Mouse (Mus musculus): Measurements from ENCODE around the gene Stk25.

DNA sequence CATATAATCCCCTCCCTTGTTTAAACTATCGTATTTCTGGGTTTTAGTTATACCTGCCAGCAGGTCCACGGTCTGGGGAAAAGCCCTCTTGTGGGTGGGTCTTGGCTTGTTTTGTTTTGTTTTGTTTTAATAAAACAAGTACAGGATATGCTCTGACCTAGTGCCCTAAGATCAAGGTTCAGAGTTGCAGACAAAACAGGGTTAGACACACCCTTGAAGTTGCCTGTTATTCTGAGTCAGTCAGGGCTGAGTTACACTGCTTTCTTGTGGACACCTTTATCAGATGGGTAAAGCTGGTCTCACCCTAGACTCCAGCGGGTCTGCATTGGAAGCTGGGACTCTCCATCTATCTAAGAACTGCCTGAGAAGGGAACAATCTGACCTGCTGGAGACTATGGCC, 35.0 kb upstream of the Stk25 start:
- TF ChIP-seq POLR2A (IDR thresholded peaks at IDR 0.05; ENCODE audit: borderline replicate concordance, extremely low read depth, insufficient read depth, insufficient read length, poor library complexity, severe bottlenecking) (no peak), CTCF (IDR thresholded peaks at IDR 0.05; ENCODE audit: borderline replicate concordance, extremely low read depth, insufficient read depth, insufficient read length) (no peak)

All from brain, embryonic 14.5 days (tissue).